Mouse (Mus musculus) lung, postnatal 4 days (tissue): ENCODE data around the gene Lrrc18.

Experiments used
- DNase-seq, 2 experiments: peaks; one replicate each; pipeline ENCODE4 v3.0.0; 2021

Lrrc18 gene

DNA sequence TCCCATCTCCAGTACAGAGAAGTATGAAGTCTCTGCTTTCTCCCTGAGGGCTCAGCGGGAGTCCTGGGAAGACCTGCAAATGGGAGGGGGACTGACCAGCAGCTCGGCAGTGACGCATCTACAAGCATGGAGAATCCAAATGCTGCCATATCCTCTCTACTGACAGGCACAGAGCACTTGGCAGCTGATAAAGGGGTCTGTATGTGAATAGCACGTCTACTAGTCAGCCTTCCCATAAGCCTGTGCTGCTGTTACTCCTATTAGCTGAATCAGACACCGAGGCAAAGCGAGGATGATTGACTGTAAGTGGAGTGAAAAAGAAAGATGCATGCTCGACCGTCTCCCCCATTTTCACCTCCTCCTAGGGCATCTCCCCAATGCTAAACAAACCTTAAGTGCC, 62.3 kb downstream of the Lrrc18 start:
- DNase-seq, result no peak

DNA sequence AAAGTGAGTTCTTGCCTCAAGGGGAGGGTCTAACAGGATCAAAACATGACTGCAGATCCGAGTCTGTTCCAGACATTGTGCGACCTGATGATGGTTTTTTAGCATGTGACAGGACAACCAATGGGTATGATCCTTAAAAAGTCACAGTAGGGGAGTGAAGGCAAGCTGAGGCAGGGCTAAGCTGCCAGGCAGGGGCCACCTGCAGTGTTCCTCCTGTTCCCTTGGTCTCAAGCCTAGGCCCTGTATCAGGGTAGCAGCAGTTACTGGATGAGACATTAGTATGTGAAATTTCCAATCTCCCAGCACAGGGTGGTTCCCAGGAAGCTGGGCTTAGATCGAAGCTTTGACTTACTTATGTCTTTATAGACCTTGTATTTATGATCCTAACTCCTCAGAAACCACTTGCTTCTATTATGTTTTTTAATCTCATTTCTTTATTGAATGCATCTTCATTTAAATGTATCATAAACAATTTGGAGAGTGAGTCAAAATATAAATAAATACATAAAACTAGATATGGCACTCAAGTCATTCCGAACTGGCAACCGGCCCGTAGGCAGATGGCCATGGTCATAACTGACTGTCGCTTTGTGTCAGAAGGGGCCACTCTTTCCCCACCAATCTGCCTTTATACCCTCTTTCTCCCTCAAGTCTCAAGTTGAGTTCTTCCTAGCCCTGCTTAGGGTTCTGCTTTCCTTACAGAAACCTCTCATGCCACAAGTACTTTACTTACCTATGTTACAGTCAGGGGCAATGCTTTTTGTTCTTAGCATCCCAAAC, 67.9 kb downstream of the Lrrc18 start:
- no peak for DNase-seq

DNA sequence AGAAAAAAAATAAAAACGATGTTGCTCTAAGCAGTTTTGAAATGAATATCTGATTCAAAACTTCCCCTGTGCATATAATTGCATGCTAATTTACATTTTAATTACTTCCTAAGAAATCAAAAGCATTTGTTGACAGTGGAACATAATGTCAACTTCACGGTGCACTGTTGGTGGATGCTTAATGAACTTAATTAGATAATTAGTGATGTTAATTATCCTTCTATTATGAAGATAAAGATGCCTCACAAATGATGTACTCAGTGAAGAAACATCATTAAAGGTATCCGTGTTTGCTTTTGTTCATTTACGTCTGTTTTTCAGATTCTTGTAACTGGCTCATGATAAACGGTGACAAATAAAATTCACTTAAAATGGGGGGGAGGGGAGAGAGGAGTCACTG, 71.8 kb downstream of the Lrrc18 start:
- DNase-seq, result no peak
